Mouse (Mus musculus) lung, adult 2 months (tissue): ENCODE measurements at regions not wholly inside any gene's neighbourhood (a gene's known extent, or its start where the extent isn't known, plus 50 kb on each side); places are given as distances from the start of the nearest gene placed in this dataset.

Source experiments
- CTCF ChIP-seq: fragments of 200-500 bp; IDR thresholded peaks from 2 replicates; pipeline ENCODE4 v1.5.1; 2011; ENCODE audit warnings: mild to moderate bottlenecking, low read length, control low read depth; ENCODE audit not compliant: insufficient read depth
- POLR2A ChIP-seq: fragments of 200-500 bp; IDR thresholded peaks from 2 replicates; pipeline ENCODE4 v1.6.1; 2011; ENCODE audit warnings: low read depth, mild to moderate bottlenecking, control low read depth, low read length, borderline replicate concordance; ENCODE audit errors: extremely low read depth

DNA sequence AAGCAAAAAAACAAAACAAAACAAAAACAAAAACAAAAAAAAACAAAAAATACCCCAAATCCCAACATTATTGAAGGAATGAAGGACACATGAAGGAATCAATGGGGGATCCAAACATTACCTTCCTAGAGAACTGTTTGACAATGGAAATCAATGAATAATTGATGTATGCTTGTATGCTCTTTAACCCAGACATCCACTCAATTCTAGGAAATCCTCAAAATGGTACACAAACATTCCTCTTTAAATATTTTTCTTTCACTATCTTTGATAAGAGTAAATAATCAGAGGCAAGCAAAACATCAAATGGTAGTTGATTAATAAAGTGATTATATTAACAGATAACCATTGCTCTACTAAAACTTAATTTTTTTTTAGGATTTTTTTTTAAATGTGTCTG, 118.9 kb upstream of the Trim24 start:
- TF ChIP-seq CTCF (no peak), POLR2A (no peak)
